Mouse (Mus musculus): Measurements from ENCODE around the gene Spag17.

DNA sequence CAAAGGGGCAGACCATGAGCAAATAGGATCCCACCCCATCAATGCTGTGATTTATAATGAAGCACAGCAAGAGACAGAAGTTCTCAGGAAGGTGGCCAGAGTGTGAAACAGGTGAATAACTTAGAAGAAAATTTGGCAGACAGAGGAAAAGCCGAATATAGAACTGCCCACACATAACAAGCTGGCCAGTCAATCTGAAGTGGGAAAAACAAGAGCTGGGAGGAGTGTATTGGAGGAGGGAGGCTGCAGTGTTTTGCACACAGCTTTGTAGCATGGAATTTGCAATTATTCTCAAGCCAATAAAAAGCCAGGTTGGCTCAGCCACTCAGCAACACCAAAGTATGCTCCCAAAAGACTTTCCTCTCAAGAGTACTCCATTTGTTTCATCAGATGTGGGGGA, 147.8 kb downstream of the Spag17 start:
- no peak for TF ChIP-seq POLR2A (IDR thresholded peaks at IDR 0.05; ENCODE audit: insufficient read length, low read depth)
- TF ChIP-seq E2F4 (IDR thresholded peaks at IDR 0.05; ENCODE audit: insufficient read depth), result no peak
- no peak for TF ChIP-seq MYOG (IDR thresholded peaks at IDR 0.05; ENCODE audit: control insufficient read depth in 1 of 3, insufficient read depth in 1 of 3, insufficient read length in 2 of 3, low read depth in 2 of 3)
- no peak for TF ChIP-seq CEBPB (IDR thresholded peaks at IDR 0.05; ENCODE audit: insufficient read depth, poor library complexity, severe bottlenecking)
- TF ChIP-seq TCF12 (IDR thresholded peaks at IDR 0.05; ENCODE audit: insufficient read depth, poor library complexity, severe bottlenecking), result no peak
- no peak for TF ChIP-seq MYOD1 (IDR thresholded peaks at IDR 0.05; ENCODE audit: control insufficient read depth in 1 of 3, insufficient read length in 2 of 3, low read depth in 2 of 3)
- TF ChIP-seq MAX (IDR thresholded peaks at IDR 0.05; ENCODE audit: low read depth), result no peak
- TF ChIP-seq USF1 (IDR thresholded peaks at IDR 0.05; ENCODE audit: low read depth), result no peak
- TF ChIP-seq TCF3 (IDR thresholded peaks at IDR 0.05; ENCODE audit: insufficient read length, low read depth), result no peak

All from myocyte (in vitro differentiated cells).